Mouse (Mus musculus) E14TG2a.4 (cell line): ENCODE data around the gene Sh2d4b.

Experiments
- CTCF ChIP-seq: conservative IDR thresholded peaks from 2 replicates; pipeline ENCODE4 v1.5.1; 2014; ENCODE audit warnings: low read length
- NANOG ChIP-seq: IDR thresholded peaks from 2 replicates; pipeline ENCODE4 v1.6.1; 2014; ENCODE audit warnings: borderline replicate concordance, low read length, mixed read lengths

GRCm38 (mm10) chr14:40863022-40863421, 30.0 kb downstream of the Sh2d4b start:
- TF ChIP-seq CTCF (peak; percentile 11; the same call in 1 of the 2 replicates), NANOG (no peak)
